Mouse (Mus musculus): Measurements from ENCODE around the gene Rab5if. TPM values are rescaled to one million over a fixed set of nuclear protein-coding genes. Genes with fewer than 3 reads are reported as not detected.
A peak's percentile ranks its signal among the peaks of the same experiment; 100 is the strongest.
"Not testable (repeated sequence)": the region's sequence is repeated elsewhere in the genome, so short reads cannot be mapped to it uniquely, and the experiment has no call there.

The Rab5if gene
- polyA plus RNA-seq (2015; fragmentation: Nextera tagmentation; extraction: Ambion mirVana) = 204 and 210 TPM in 2 replicates

GRCm38 (mm10) chr2:156862772-156863486 lies at the start of gene Rab5if:
Rab5if (plus strand) TSS chr2:156863128.
- H3K4me2 ChIP-seq = peak within 1 kb of the TSS; percentile 86
- peak within 1 kb of the TSS; percentile 100 for H3K4me3 ChIP-seq (replicated peaks)
- H3K4me1 ChIP-seq (replicated peaks) = peaks cover 38% of the 10 kb centered on the region
- no peaks in the 10 kb centered on the region for H3K9me3 ChIP-seq (replicated peaks)
- H3K27me3 ChIP-seq = no peaks in the 10 kb centered on the region
- peaks cover 35% of the 10 kb centered on the region for H3K36me3 ChIP-seq
- DNase-seq = peak; percentile 98
- peak; percentile 94 for ATAC-seq (ENCODE audit: low read depth)
- H3K27ac ChIP-seq = peak within 1 kb of the TSS; percentile 96
- peak within 1 kb of the TSS; percentile 100 for H3K9ac ChIP-seq
- under 1% methylated on average over 96 of the region's 98 CpGs for WGBS (ENCODE audit: insufficient replicate concordance)

GRCm38 (mm10) chr2:156814344-156814801 lies 48.6 kb upstream of the Rab5if start:
- H3K36me3 ChIP-seq = no peaks in the 10 kb centered on the region
- ATAC-seq (ENCODE audit: low read depth) = no peak
- no peak overlapping the region for H3K27ac ChIP-seq
- WGBS (ENCODE audit: insufficient replicate concordance) = 27% methylated on average over 8 of the region's 8 CpGs
- H3K27me3 ChIP-seq = no peaks in the 10 kb centered on the region
- no peaks in the 10 kb centered on the region for H3K9me3 ChIP-seq (replicated peaks)
- H3K9ac ChIP-seq = no peak overlapping the region
- peaks cover 6% of the 10 kb centered on the region; the same call in 1 of the 2 replicates for H3K4me1 ChIP-seq (replicated peaks)
- no peak overlapping the region for H3K4me3 ChIP-seq (replicated peaks)
- H3K4me2 ChIP-seq = no peak overlapping the region
- DNase-seq = no peak

GRCm38 (mm10) chr2:156814893-156815292 lies 48.0 kb upstream of the Rab5if start:
- H3K4me3 ChIP-seq (replicated peaks) = no peak overlapping the region
- ATAC-seq (ENCODE audit: low read depth) = no peak

GRCm38 (mm10) chr2:156815412-156815811 lies 47.5 kb upstream of the Rab5if start:
- Histone ChIP-seq H3K9me3 (replicated peaks) (no peaks in the 10 kb centered on the region), H3K4me1 (replicated peaks) (peaks cover 6% of the 10 kb centered on the region; the same call in 1 of the 2 replicates), H3K4me3 (replicated peaks) (no peak overlapping the region), H3K36me3 (no peaks in the 10 kb centered on the region), H3K27me3 (no peaks in the 10 kb centered on the region), H3K4me2 (no peak overlapping the region), H3K9ac (no peak overlapping the region), H3K27ac (no peak overlapping the region)
- DNase-seq = no peak
- no peak for ATAC-seq (ENCODE audit: low read depth)
- 68% methylated on average over 3 of the region's 3 CpGs for WGBS (ENCODE audit: insufficient replicate concordance)

More at GRCm38 (mm10) chr2:156814893-156815292, 48.0 kb upstream of the Rab5if start:
- no peak for DNase-seq
- peaks cover 6% of the 10 kb centered on the region; the same call in 1 of the 2 replicates for H3K4me1 ChIP-seq (replicated peaks)
- no peak overlapping the region for H3K27ac ChIP-seq
- no peaks in the 10 kb centered on the region for H3K36me3 ChIP-seq
- no peak overlapping the region for H3K4me2 ChIP-seq
- no peak overlapping the region for H3K9ac ChIP-seq
- WGBS (ENCODE audit: insufficient replicate concordance) = 33% methylated on average over 5 of the region's 5 CpGs
- H3K27me3 ChIP-seq = no peaks in the 10 kb centered on the region
- H3K9me3 ChIP-seq (replicated peaks) = no peaks in the 10 kb centered on the region

- Histone ChIP-seq H3K4me2 (no peak overlapping the region), H3K27ac (no peak overlapping the region), H3K9me3 (replicated peaks) (no peaks in the 10 kb centered on the region), H3K36me3 (no peaks in the 10 kb centered on the region), H3K9ac (no peak overlapping the region), H3K4me3 (replicated peaks) (no peak overlapping the region), H3K4me1 (replicated peaks) (peaks cover 6% of the 10 kb centered on the region; the same call in 1 of the 2 replicates), H3K27me3 (no peaks in the 10 kb centered on the region)
- no peak for DNase-seq
- ATAC-seq (ENCODE audit: low read depth) = no peak
- WGBS (ENCODE audit: insufficient replicate concordance) = 61% methylated on average over 1 of the region's 1 CpGs
Measured at GRCm38 (mm10) chr2:156816116-156816515, 46.8 kb upstream of the Rab5if start.

- not testable (repeated sequence) for H3K4me3 ChIP-seq (replicated peaks); H3K36me3 ChIP-seq; H3K4me1 ChIP-seq (replicated peaks); H3K4me2 ChIP-seq; ATAC-seq (ENCODE audit: low read depth); H3K27me3 ChIP-seq; H3K9ac ChIP-seq; DNase-seq; H3K27ac ChIP-seq; H3K9me3 ChIP-seq (replicated peaks)
- WGBS (ENCODE audit: insufficient replicate concordance) = 75% methylated on average over 6 of the region's 6 CpGs
Measured at GRCm38 (mm10) chr2:156825128-156825527, 37.8 kb upstream of the Rab5if start.

GRCm38 (mm10) chr2:156834336-156834735 lies 28.6 kb upstream of the Rab5if start:
- no peak for ATAC-seq (ENCODE audit: low read depth)
- 87% methylated on average over 11 of the region's 11 CpGs for WGBS (ENCODE audit: insufficient replicate concordance)
- H3K27me3 ChIP-seq = no peaks in the 10 kb centered on the region
- H3K9me3 ChIP-seq (replicated peaks) = peaks cover 38% of the 10 kb centered on the region
- H3K4me1 ChIP-seq (replicated peaks) = peaks cover 11% of the 10 kb centered on the region
- H3K4me2 ChIP-seq = no peak overlapping the region
- H3K36me3 ChIP-seq = peaks cover 74% of the 10 kb centered on the region
- H3K27ac ChIP-seq = no peak overlapping the region
- H3K4me3 ChIP-seq (replicated peaks) = no peak overlapping the region
- DNase-seq = no peak
- H3K9ac ChIP-seq = no peak overlapping the region

- Histone ChIP-seq H3K9me3 (replicated peaks) (0 out of 2 replicates have a peak, but pooled peaks cover 1% of the 10 kb centered on the region), H3K27me3 (no peaks in the 10 kb centered on the region), H3K4me2 (peak overlapping the region; percentile 96), H3K27ac (peak overlapping the region; percentile 71), H3K4me1 (replicated peaks) (peaks cover 53% of the 10 kb centered on the region), H3K9ac (peak overlapping the region; percentile 82; the same call in 1 of the 2 replicates), H3K4me3 (replicated peaks) (peak overlapping the region; percentile 77), H3K36me3 (peaks cover 32% of the 10 kb centered on the region)
- ATAC-seq (ENCODE audit: low read depth) (no peak), DNase-seq (no peak)
- 59% methylated on average over 6 of the region's 6 CpGs for WGBS (ENCODE audit: insufficient replicate concordance)
Measured at GRCm38 (mm10) chr2:156838839-156839238, 24.1 kb upstream of the Rab5if start.

GRCm38 (mm10) chr2:156839319-156840191 lies 23.4 kb upstream of the Rab5if start, which contains the start of gene Tgif2:
Tgif2 (plus strand) TSS chr2:156840007.
- DNase-seq (peak; percentile 72), ATAC-seq (ENCODE audit: low read depth) (peak; percentile 76)
- H3K27me3 ChIP-seq = no peaks in the 10 kb centered on the region
- H3K9ac ChIP-seq = peak within 1 kb of the TSS; percentile 82
- H3K36me3 ChIP-seq = peaks cover 29% of the 10 kb centered on the region
- no peaks in the 10 kb centered on the region for H3K9me3 ChIP-seq (replicated peaks)
- H3K4me1 ChIP-seq (replicated peaks) = peaks cover 53% of the 10 kb centered on the region
- WGBS (ENCODE audit: insufficient replicate concordance) = 3% methylated on average over 51 of the region's 61 CpGs
- peak within 1 kb of the TSS; percentile 77 for H3K4me3 ChIP-seq (replicated peaks)
- H3K4me2 ChIP-seq = peak within 1 kb of the TSS; percentile 96
- peak within 1 kb of the TSS; percentile 71 for H3K27ac ChIP-seq

GRCm38 (mm10) chr2:156840301-156841027 lies 22.5 kb upstream of the Rab5if start:
- H3K9me3 ChIP-seq (replicated peaks) = no peaks in the 10 kb centered on the region
- peak overlapping the region; percentile 77 for H3K4me3 ChIP-seq (replicated peaks)
- WGBS (ENCODE audit: insufficient replicate concordance) = under 1% methylated on average over 72 of the region's 79 CpGs
- peak overlapping the region; percentile 96 for H3K4me2 ChIP-seq
- no peaks in the 10 kb centered on the region for H3K27me3 ChIP-seq
- peaks cover 59% of the 10 kb centered on the region for H3K4me1 ChIP-seq (replicated peaks)
- peak; percentile 32 for ATAC-seq (ENCODE audit: low read depth)
- DNase-seq = peak; percentile 11
- H3K27ac ChIP-seq = peak overlapping the region; percentile 71
- H3K36me3 ChIP-seq = peaks cover 29% of the 10 kb centered on the region
- peak overlapping the region; percentile 82 for H3K9ac ChIP-seq
